Mouse (Mus musculus) heart, postnatal 0 days (tissue): ENCODE measurements around the gene Ripor2. TPM values are rescaled to one million over a fixed set of nuclear protein-coding genes. Genes with fewer than 3 reads are reported as not detected.

Experiments used
- ATAC-seq: fragments of 200-750 bp; cut with Nextera tagmentation; 2 replicates; pipeline ENCODE4 v1.8.0; 2017; ENCODE audit warnings: low read depth, moderate number of reproducible peaks, moderate library complexity; ENCODE audit not compliant: insufficient read depth
- DNase-seq: peaks from one replicate; pipeline ENCODE4 v3.0.0-alpha.2; 2016; ENCODE audit warnings: low spot score
- H3K27ac ChIP-seq: fragments of 300-500 bp; sonication (generic); 2 replicates; pipeline ENCODE4 v1.5.1; 2014; ENCODE audit warnings: low read depth, mild to moderate bottlenecking
- H3K27me3 ChIP-seq: fragments of 300-500 bp; sonication (generic); 2 replicates; pipeline ENCODE4 v1.6.1; 2014; ENCODE audit warnings: low read length, mixed read lengths; ENCODE audit not compliant: control insufficient read depth, insufficient read depth
- H3K36me3 ChIP-seq: fragments of 300-500 bp; sonication (generic); replicated peaks from 2 replicates; pipeline ENCODE4 v1.6.1; 2014; ENCODE audit warnings: low read length, mixed read lengths; ENCODE audit not compliant: control insufficient read depth, insufficient read depth
- H3K4me1 ChIP-seq: fragments of 300-500 bp; sonication (generic); 2 replicates; pipeline ENCODE4 v1.6.1; 2014; ENCODE audit warnings: antibody characterized with exemption; ENCODE audit not compliant: control insufficient read depth, insufficient read depth
- H3K4me2 ChIP-seq: fragments of 300-500 bp; sonication (generic); 2 replicates; pipeline ENCODE4 v1.6.1; 2014; ENCODE audit warnings: low read depth, mild to moderate bottlenecking, low read length, moderate library complexity
- H3K4me3 ChIP-seq: fragments of 300-500 bp; sonication (generic); 2 replicates; pipeline ENCODE4 v1.5.1; 2014; ENCODE audit warnings: low read depth, low read length
- H3K9ac ChIP-seq: fragments of 300-500 bp; sonication (generic); replicated peaks from 2 replicates; pipeline ENCODE4 v1.6.1; 2014; ENCODE audit warnings: low read depth, low read length, mixed read lengths
- H3K9me3 ChIP-seq: fragments of 300-500 bp; sonication (generic); replicated peaks from 2 replicates; pipeline ENCODE4 v1.6.1; 2016; ENCODE audit warnings: low read length; ENCODE audit not compliant: control insufficient read depth
- CTCF ChIP-seq: IDR thresholded peaks from 2 replicates; pipeline ENCODE4 v1.5.1; 2016; ENCODE audit warnings: antibody characterized with exemption, control low read depth, low read depth
- EP300 ChIP-seq: IDR thresholded peaks from 2 replicates; pipeline ENCODE4 v1.6.1; 2016; ENCODE audit warnings: antibody characterized with exemption, low read depth
- WGBS: fragments of 180-500 bp; shearing (Covaris S2); extraction: QIAGEN DNeasy Blood & Tissue Kit; methylation state at CpG from one replicate; pipeline ENCODE4 v1.1.7; 2014; 5-methylcytosine and 5-hydroxymethylcytosine counted together
- polyA plus RNA-seq: library from polyadenylated mRNA; unstranded; fragments of >200 nt; fragmentation: Nextera tagmentation; extraction: Ambion mirVana; gene quantifications from 2 replicates; pipeline ENCODE4 v1.2.1, GENCODE M21; 2015
- total RNA-seq: library from RNA; depleted of rRNA; stranded (reverse); fragments of >200 nt; gene quantifications from 2 replicates; pipeline ENCODE4 v1.2.3, GENCODE M21; 2014; ENCODE audit warnings: low replicate concordance

Gene Ripor2
- total and polyA plus RNA-seq, 2 experiments from 2014 or later, result 17.5 to 31.7 TPM

- no peak overlapping the region for H3K4me2 ChIP-seq
- no peaks in the 10 kb centered on the region for H3K27me3 ChIP-seq
- no peak overlapping the region for H3K4me3 ChIP-seq
- WGBS, result 88% methylated on average over 5 of the region's 5 CpGs
- no peak overlapping the region for H3K27ac ChIP-seq
- TF ChIP-seq EP300 (no peak), CTCF (no peak)
- peaks cover 47% of the 10 kb centered on the region for H3K36me3 ChIP-seq
- DNase-seq (no peak), ATAC-seq (no peak)
- no peaks in the 10 kb centered on the region for H3K4me1 ChIP-seq
- H3K9me3 ChIP-seq, result no peaks in the 10 kb centered on the region
- no peak overlapping the region for H3K9ac ChIP-seq
Measured at GRCm38 (mm10) chr13:24729128-24729527, 147.1 kb downstream of the Ripor2 start.

DNA sequence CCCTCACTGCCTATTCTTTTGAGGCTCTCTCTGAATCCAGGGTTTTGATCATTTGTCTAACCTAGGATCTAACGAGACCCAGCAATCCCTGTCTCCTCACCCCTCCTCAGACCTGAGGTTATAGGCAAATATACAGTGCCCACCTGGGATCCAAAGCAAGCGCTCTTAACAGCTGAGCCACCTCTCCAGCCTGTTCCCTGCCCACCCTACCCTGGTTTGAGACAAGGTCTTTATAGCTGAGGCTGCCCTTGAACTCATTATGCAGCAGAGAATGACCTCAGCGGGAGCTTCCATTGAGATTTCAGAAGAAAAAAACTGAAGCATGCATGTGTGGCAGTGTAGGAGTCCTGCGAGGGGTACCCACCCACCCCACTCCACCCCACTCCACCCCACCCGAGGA is 152.5 kb downstream of the Ripor2 start:
- no peak for ATAC-seq
- Histone ChIP-seq H3K4me1 (peaks cover 13% of the 10 kb centered on the region), H3K36me3 (peaks cover 21% of the 10 kb centered on the region; the same call in 1 of the 2 replicates), H3K9ac (no peak overlapping the region), H3K9me3 (no peaks in the 10 kb centered on the region), H3K4me2 (no peak overlapping the region), H3K27ac (peak overlapping the region; percentile 54), H3K27me3 (no peaks in the 10 kb centered on the region), H3K4me3 (no peak overlapping the region)
- WGBS, result 82% methylated on average over 5 of the region's 5 CpGs
- DNase-seq, result no peak
- TF ChIP-seq CTCF, result no peak
- no peak for TF ChIP-seq EP300

- DNase-seq (peak; percentile 84), ATAC-seq (peak; percentile 85)
- TF ChIP-seq EP300 (no peak), CTCF (no peak)
- Histone ChIP-seq H3K27ac (peak overlapping the region; percentile 54), H3K4me3 (no peak overlapping the region), H3K4me2 (no peak overlapping the region), H3K4me1 (peaks cover 13% of the 10 kb centered on the region), H3K9ac (no peak overlapping the region), H3K36me3 (peaks cover 16% of the 10 kb centered on the region; the same call in 1 of the 2 replicates), H3K27me3 (no peaks in the 10 kb centered on the region), H3K9me3 (no peaks in the 10 kb centered on the region)
- WGBS, result 27% methylated on average over 6 of the region's 6 CpGs
Measured at GRCm38 (mm10) chr13:24735608-24736131, 153.7 kb downstream of the Ripor2 start.

- no peak within 1 kb of the TSS for H3K27ac ChIP-seq
- H3K4me3 ChIP-seq, result no peak within 1 kb of the TSS
- peaks cover 9% of the 10 kb centered on the region for H3K4me1 ChIP-seq
- ATAC-seq (no peak), DNase-seq (no peak)
- WGBS, result 84% methylated on average over 10 of the region's 10 CpGs
- H3K27me3 ChIP-seq, result no peaks in the 10 kb centered on the region
- no peak for TF ChIP-seq CTCF
- TF ChIP-seq EP300, result no peak
- H3K36me3 ChIP-seq, result no peaks in the 10 kb centered on the region
- no peaks in the 10 kb centered on the region for H3K9me3 ChIP-seq
- H3K9ac ChIP-seq, result no peak within 1 kb of the TSS
- H3K4me2 ChIP-seq, result no peak within 1 kb of the TSS
Measured at GRCm38 (mm10) chr13:24741028-24741427, 159.0 kb downstream of the Ripor2 start, which contains the start of gene Armh2. Gene Armh2 (plus strand): TSS chr13:24741232.

DNA sequence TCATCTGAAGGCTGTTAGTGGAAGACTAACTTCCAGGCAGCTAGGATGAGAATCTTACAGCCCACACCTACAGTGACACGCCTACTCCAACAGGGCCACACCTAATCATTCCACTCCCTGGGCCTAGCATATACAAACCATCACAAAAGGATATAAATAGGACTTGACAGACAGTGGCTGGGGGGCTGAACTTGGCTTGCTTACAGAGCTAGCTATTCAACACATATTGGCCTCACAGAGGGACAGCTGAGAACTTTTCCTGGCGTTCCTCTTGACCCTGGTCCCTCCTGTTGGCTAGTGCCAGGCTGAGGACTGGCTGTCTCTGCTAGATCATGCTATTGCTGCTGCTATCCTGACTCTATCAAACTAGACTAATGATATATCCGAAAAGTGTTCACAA is 165.8 kb downstream of the Ripor2 start:
- DNase-seq, result peak; percentile 73

DNA sequence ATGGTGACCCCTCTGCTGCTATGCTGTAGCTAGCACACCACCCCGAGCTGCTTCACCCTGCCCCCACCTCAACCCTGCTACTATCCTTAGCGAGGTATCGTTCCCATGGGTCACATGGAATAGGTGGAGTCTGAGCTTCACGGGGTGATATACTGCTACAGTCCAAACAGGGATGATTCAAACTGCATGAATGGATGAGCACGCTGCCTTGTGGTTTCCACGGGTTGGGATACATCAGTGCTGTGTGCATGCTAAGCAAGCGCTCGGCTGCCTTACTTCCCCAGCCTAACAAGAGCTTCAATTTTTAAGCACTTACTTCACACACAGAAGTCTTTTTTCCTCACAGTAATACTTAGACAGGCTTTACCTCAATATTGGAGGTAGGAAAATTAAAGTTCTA is 168.8 kb downstream of the Ripor2 start:
- peaks cover 55% of the 10 kb centered on the region for H3K36me3 ChIP-seq
- no peaks in the 10 kb centered on the region for H3K27me3 ChIP-seq
- peaks cover 10% of the 10 kb centered on the region for H3K4me1 ChIP-seq
- no peak overlapping the region for H3K27ac ChIP-seq
- no peak for DNase-seq
- WGBS, result 88% methylated on average over 8 of the region's 8 CpGs
- no peaks in the 10 kb centered on the region for H3K9me3 ChIP-seq
- no peak overlapping the region for H3K9ac ChIP-seq
- H3K4me3 ChIP-seq, result no peak overlapping the region
- TF ChIP-seq EP300, result no peak
- no peak for TF ChIP-seq CTCF
- no peak for ATAC-seq
- no peak overlapping the region for H3K4me2 ChIP-seq

More for the DNA sequence above, 165.8 kb downstream of the Ripor2 start:
- H3K27ac ChIP-seq, result peak overlapping the region; percentile 67
- WGBS, result 36% methylated on average over 3 of the region's 3 CpGs
- no peaks in the 10 kb centered on the region for H3K9me3 ChIP-seq
- no peak overlapping the region for H3K4me2 ChIP-seq
- ATAC-seq, result peak; percentile 82
- no peaks in the 10 kb centered on the region for H3K27me3 ChIP-seq
- peaks cover 10% of the 10 kb centered on the region for H3K4me1 ChIP-seq
- TF ChIP-seq EP300, result no peak
- no peak for TF ChIP-seq CTCF
- H3K4me3 ChIP-seq, result no peak overlapping the region
- peaks cover 27% of the 10 kb centered on the region for H3K36me3 ChIP-seq
- no peak overlapping the region for H3K9ac ChIP-seq
